Mouse (Mus musculus) limb, embryonic 15.5 days (tissue): ENCODE measurements around the gene Slc35g1. TPM values are rescaled to one million over a fixed set of nuclear protein-coding genes. Genes with fewer than 3 reads are reported as not detected.

Experiments
- ATAC-seq: fragments of 200-750 bp; cut with Nextera tagmentation; 2 replicates; pipeline ENCODE4 v1.8.0; 2017; ENCODE audit warnings: low read depth, moderate TSS enrichment; ENCODE audit not compliant: insufficient number of reproducible peaks, low FRiP score, low TSS enrichment
- H3K27ac ChIP-seq: fragments of 300-500 bp; sonication (generic); 2 replicates; pipeline ENCODE4 v1.5.1; 2015; ENCODE audit warnings: moderate library complexity, mild to moderate bottlenecking, inconsistent platforms
- H3K27me3 ChIP-seq: fragments of 300-500 bp; sonication (generic); 2 replicates; pipeline ENCODE4 v1.6.1; 2015; ENCODE audit warnings: inconsistent platforms
- H3K36me3 ChIP-seq: fragments of 300-500 bp; sonication (generic); 2 replicates; pipeline ENCODE4 v1.6.1; 2015; ENCODE audit warnings: inconsistent platforms
- H3K4me1 ChIP-seq: fragments of 300-500 bp; sonication (generic); 2 replicates; pipeline ENCODE4 v1.6.1; 2015; ENCODE audit warnings: inconsistent platforms
- H3K4me2 ChIP-seq: fragments of 300-500 bp; sonication (generic); 2 replicates; pipeline ENCODE4 v1.6.1; 2015; ENCODE audit warnings: mild to moderate bottlenecking, inconsistent platforms
- H3K4me3 ChIP-seq: fragments of 300-500 bp; sonication (generic); 2 replicates; pipeline ENCODE4 v1.5.1; 2015; ENCODE audit warnings: mild to moderate bottlenecking, inconsistent platforms
- H3K9ac ChIP-seq: fragments of 300-500 bp; sonication (generic); 2 replicates; pipeline ENCODE4 v1.6.1; 2015; ENCODE audit warnings: inconsistent platforms
- H3K9me3 ChIP-seq: fragments of 300-500 bp; sonication (generic); 2 replicates; pipeline ENCODE4 v1.6.1; 2016; ENCODE audit warnings: inconsistent platforms
- WGBS: fragments of 180-500 bp; shearing (Covaris S2); methylation state at CpG from one replicate; pipeline ENCODE4 v1.1.7; 2015; 5-methylcytosine and 5-hydroxymethylcytosine counted together
- polyA plus RNA-seq: library from polyadenylated mRNA; unstranded; fragments of >200 nt; fragmentation: Nextera tagmentation; extraction: Ambion mirVana; gene quantifications from 2 replicates; pipeline ENCODE4 v1.2.1, GENCODE M21; 2015

Slc35g1 gene
- polyA plus RNA-seq, 1 experiment from 2014 or later = 3.0 TPM

GRCm38 (mm10) chr19:38430475-38430874 lies 34.7 kb downstream of the Slc35g1 start:
- Histone ChIP-seq H3K27ac (no peak overlapping the region), H3K36me3 (no peaks in the 10 kb centered on the region), H3K4me2 (no peak overlapping the region), H3K9me3 (no peaks in the 10 kb centered on the region), H3K9ac (no peak overlapping the region), H3K27me3 (no peaks in the 10 kb centered on the region), H3K4me3 (no peak overlapping the region), H3K4me1 (no peaks in the 10 kb centered on the region)
- ATAC-seq = no peak
- WGBS = 66% methylated on average over 8 of the region's 8 CpGs

DNA sequence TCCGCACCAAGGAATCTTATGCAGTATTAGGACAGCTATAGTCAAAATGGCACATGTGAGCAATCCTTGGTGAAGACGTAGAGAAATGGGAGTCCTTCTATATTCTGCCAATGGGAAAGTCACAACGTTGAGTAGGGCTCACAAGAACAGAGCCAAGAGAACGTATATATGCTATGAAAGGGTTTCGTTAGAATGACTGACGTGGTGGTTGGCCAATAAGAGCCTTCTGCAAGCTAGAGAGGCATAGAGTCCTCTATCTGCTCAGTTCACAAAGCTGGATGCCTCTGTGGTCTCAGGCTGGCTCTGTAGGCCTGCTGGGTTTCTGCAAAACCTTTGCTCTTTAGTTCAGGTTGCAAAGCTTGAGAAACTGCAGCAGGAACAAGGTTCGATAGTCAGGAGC lies 35.5 kb downstream of the Slc35g1 start:
- Histone ChIP-seq H3K27ac (no peak overlapping the region), H3K4me3 (no peak overlapping the region), H3K4me1 (no peaks in the 10 kb centered on the region), H3K4me2 (no peak overlapping the region), H3K36me3 (no peaks in the 10 kb centered on the region), H3K9ac (no peak overlapping the region), H3K9me3 (no peaks in the 10 kb centered on the region), H3K27me3 (no peaks in the 10 kb centered on the region)
- ATAC-seq = no peak
- WGBS = 75% methylated on average over 7 of the region's 7 CpGs

- Histone ChIP-seq H3K4me3 (no peak overlapping the region), H3K9ac (no peak overlapping the region), H3K4me1 (no peaks in the 10 kb centered on the region), H3K27me3 (no peaks in the 10 kb centered on the region), H3K27ac (no peak overlapping the region), H3K4me2 (no peak overlapping the region), H3K9me3 (no peaks in the 10 kb centered on the region), H3K36me3 (no peaks in the 10 kb centered on the region)
- ATAC-seq = no peak
- whole genome bisulfite sequencing = 72% methylated on average over 3 of the region's 3 CpGs
Observed at GRCm38 (mm10) chr19:38432021-38432420, 36.2 kb downstream of the Slc35g1 start.

DNA sequence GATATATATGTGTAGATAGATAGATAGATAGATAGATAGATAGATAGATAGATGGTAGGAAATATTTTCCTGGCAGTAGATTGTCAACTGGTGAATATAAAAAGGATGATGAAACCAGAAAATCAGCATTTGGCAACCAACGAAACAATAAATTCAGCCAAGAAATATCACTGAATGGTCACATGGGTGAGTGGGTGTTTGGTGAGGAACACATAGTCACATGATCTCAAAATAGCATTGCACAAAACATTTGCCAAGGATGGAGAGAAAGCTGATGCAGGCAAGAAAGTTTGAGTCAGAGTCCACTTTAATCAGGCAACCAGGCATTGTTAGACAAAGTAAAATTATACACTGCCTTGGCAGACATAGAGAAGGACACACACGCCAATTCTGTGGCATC lies 37.6 kb downstream of the Slc35g1 start:
- H3K9me3 ChIP-seq = no peaks in the 10 kb centered on the region
- no peaks in the 10 kb centered on the region for H3K36me3 ChIP-seq
- no peak overlapping the region for H3K4me3 ChIP-seq
- H3K4me2 ChIP-seq = no peak overlapping the region
- H3K27ac ChIP-seq = no peak overlapping the region
- H3K4me1 ChIP-seq = no peaks in the 10 kb centered on the region
- 86% methylated on average over 2 of the region's 2 CpGs for WGBS
- H3K9ac ChIP-seq = no peak overlapping the region
- ATAC-seq = no peak
- no peaks in the 10 kb centered on the region for H3K27me3 ChIP-seq

GRCm38 (mm10) chr19:38435221-38435620 lies 39.4 kb downstream of the Slc35g1 start:
- ATAC-seq = no peak
- no peaks in the 10 kb centered on the region for H3K9me3 ChIP-seq

GRCm38 (mm10) chr19:38441860-38442259 lies 46.1 kb downstream of the Slc35g1 start:
- Histone ChIP-seq H3K36me3 (no peaks in the 10 kb centered on the region), H3K4me3 (no peak overlapping the region), H3K9ac (no peak overlapping the region), H3K27me3 (no peaks in the 10 kb centered on the region), H3K27ac (no peak overlapping the region), H3K4me1 (no peaks in the 10 kb centered on the region), H3K4me2 (no peak overlapping the region), H3K9me3 (no peaks in the 10 kb centered on the region)
- ATAC-seq = 0 out of 2 replicates have a peak, but pooled peaks have one; percentile 40
- WGBS = 45% methylated on average over 8 of the region's 8 CpGs

More at GRCm38 (mm10) chr19:38435221-38435620, 39.4 kb downstream of the Slc35g1 start:
- no peak overlapping the region for H3K4me2 ChIP-seq
- H3K36me3 ChIP-seq = no peaks in the 10 kb centered on the region
- H3K27me3 ChIP-seq = no peaks in the 10 kb centered on the region
- no peaks in the 10 kb centered on the region for H3K4me1 ChIP-seq
- H3K4me3 ChIP-seq = no peak overlapping the region
- no peak overlapping the region for H3K27ac ChIP-seq
- no peak overlapping the region for H3K9ac ChIP-seq
- 84% methylated on average over 15 of the region's 15 CpGs for WGBS

GRCm38 (mm10) chr19:38445758-38446157 lies 50.0 kb downstream of the Slc35g1 start:
- Histone ChIP-seq H3K27ac (no peak overlapping the region), H3K4me1 (no peaks in the 10 kb centered on the region), H3K4me2 (no peak overlapping the region), H3K9ac (no peak overlapping the region), H3K9me3 (no peaks in the 10 kb centered on the region), H3K36me3 (no peaks in the 10 kb centered on the region), H3K27me3 (no peaks in the 10 kb centered on the region), H3K4me3 (no peak overlapping the region)
- ATAC-seq = no peak
- WGBS = 55% methylated on average over 5 of the region's 5 CpGs

Other genes with a start within 250 kb of the Slc35g1 start
- 31.9 and 34.2 TPM in 2 replicates for gene Fra10ac1, start 171.8 kb upstream of the Slc35g1 start, polyA plus RNA-seq
- 1.6 and 3.1 TPM in 2 replicates for gene Lgi1, start 131.4 kb upstream of the Slc35g1 start, polyA plus RNA-seq
- gene Plce1, start 85.1 kb downstream of the Slc35g1 start, polyA plus RNA-seq = 8.2 and 8.5 TPM in 2 replicates